Mouse (Mus musculus) right cerebral cortex, adult 2 months (tissue): ENCODE results near the gene Ccdc183.

Experiments used
- DNase-seq, 2 experiments: peaks; one replicate each; pipeline ENCODE4 v3.0.0; 2021 to 2022; ENCODE audit warnings: low spot score in 2 of 2

Gene Ccdc183

DNA sequence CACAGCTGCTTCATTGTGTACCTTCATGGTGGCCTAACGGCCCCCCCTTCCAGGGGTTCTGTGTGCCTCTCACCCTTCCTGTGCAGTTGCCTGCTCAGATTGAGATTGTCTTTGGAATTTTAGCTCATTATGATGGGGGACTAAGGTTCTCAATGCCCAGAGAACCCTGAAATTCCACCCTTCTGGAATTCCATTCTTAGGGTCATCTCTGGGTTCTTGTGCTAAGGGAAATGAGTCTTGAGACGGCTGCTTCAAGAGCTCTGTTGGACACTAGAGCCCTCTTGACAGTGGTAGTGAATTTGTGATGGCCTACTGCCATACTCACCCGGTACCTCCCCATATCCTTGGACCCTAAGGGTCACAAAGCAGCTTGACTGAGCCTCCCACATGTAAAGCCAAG lies at the start of gene Ccdc183:
Ccdc183 (minus strand) TSS at position 101 of the 400 bp plus-strand sequence.
- no peak for DNase-seq

GRCm38 (mm10) chr2:25666516-25666915 lies 49.0 kb upstream of the Ccdc183 start:
- DNase-seq, result no peak

DNA sequence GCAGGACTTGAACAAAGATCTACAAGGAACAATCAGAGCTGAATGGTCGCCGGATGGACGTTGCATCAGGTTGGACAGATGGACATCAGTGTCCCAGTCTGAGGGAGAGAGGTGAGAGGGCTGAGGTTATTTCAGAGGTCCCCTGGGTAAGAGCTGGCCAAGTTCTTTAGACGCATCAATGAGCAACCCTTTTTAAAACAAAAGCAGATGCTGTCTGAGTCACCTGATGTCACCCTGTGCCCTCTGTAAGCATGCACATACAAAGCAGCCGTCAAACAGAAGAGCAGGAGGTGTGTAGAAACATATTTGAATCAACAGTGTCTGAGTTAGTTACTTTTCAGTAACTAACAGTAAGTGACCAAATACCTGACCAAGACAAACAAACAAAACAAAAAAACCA lies 46.6 kb upstream of the Ccdc183 start:
- no peak for DNase-seq

GRCm38 (mm10) chr2:25663511-25663910 lies 46.0 kb upstream of the Ccdc183 start:
- peak; percentile 47 to 50 for DNase-seq

DNA sequence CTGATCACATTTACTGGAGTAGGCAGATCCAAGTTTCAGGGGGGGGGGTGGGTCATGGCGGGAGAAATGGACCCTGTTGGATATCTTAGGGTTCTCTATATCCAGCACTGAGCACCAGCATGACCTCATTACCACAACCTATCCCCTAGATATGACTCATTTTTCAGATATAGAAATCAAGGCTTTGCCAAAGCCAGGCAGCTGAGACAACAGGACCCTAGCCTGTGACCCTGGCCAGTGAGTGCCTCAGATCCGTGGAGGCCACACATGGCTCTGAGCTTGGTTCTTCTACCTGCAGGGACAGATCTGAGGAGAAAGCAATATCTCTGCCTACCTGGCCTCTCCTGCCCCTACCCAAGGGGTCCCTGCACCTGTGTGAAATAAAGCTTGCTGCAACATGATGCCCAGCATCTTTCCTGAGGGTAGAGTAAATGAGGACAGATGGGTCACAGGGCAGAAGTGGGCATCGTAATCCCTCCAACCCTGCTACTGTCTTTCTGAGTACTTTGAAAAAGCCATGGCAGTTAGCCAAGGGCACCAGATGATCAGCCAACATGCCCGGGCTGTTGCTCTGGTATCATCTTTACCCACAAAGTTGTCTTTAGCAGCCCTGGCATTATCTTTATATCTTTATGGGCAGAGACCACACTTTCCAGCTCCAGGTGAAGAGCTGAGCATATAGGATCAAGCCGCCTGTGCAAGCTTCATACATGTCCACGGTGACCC lies 43.9 kb upstream of the Ccdc183 start:
- DNase-seq, result no peak

DNA sequence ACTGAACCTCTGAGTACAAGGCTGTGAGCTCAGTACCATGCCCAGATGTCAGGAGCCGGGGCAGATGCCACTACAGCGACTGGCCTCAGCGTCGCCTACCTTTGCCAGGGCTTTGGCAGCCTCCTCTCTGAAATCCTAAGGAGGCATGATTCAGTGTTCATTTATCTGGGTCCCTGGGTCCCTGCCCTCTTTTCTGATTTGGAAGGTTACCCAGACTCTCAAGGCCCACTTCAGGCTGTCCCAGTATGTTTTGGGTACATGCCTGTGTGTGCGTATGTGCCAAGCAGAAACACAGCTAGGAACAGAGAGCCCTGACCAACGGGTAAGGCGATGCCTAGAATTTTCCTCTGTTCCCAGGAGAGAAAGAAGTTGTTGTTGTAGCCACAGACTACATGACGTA lies 42.8 kb upstream of the Ccdc183 start:
- DNase-seq, result no peak

DNA sequence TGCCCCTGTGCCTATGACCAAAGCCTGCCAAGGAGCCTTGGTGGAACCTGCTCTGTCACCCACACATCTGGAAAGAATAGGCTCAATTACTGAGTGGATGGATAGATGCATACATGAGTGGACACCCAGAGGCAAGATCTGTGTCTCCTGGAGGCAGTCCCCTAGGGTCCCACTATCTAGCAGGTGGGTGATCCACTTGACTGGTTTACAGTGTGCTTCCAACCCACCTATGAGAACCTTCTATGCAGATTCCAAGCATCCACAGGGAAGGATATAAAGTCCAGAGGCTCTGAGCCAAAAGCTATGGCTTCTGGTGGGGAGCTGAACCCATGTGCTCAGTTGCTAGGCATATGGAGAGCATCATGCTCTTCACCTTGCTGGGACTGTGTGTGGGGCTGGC lies 40.2 kb upstream of the Ccdc183 start, which contains the start of gene Lcn5:
Lcn5 (plus strand) TSS at position 301 of the 400 bp plus-strand sequence.
- no peak for DNase-seq

DNA sequence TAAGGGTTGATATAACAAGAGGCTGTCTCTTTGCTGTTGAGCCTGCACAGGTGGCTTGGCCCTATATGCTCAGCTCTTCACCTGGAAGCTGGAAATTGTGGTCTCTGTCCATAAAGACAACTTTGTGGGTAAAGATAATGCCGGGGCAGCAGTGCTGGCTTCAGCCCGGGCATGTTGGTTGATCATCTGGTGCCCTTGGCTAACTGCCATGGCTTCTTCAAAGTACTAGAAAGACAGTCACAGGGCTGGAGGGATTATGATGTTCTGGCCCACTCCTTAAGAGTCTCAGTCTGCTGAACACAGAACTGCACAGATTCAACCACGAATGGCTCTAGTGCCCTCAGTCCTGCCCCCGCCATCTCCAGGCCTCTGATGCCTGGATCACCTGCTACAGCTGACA lies 39.8 kb upstream of the Ccdc183 start:
- no peak for DNase-seq

GRCm38 (mm10) chr2:25656691-25657090 lies 39.2 kb upstream of the Ccdc183 start:
- DNase-seq, result peak in 1 of 2 experiments; percentile 8

GRCm38 (mm10) chr2:25654502-25654901 lies 37.0 kb upstream of the Ccdc183 start:
- no peak for DNase-seq

- no peak for DNase-seq
These were observed 35.4 kb upstream of the Ccdc183 start, which contains the start of gene Lcn8 for GRCm38 (mm10) chr2:25652902-25653301. Gene Lcn8 (plus strand): TSS chr2:25653120.

DNA sequence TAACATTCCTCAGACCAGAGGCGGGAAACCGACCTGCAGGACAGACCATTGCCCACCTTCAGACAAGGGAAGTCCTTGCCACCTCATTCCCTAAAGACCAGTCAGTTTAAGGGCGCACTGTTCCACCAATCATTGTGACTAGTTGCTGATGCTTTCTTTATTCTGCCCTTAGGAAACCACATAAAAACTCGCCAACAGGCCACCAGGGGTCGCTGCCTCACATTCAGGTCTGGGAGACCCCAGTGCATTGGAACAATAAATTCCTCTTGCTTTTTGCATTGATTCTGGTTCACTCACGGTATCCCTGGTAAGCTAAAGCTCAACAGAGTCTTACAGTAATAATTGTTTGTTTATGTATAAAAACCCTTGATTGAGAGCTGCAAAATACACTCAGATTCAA lies 22.4 kb upstream of the Ccdc183 start:
- peak; percentile 35 to 49 for DNase-seq

DNA sequence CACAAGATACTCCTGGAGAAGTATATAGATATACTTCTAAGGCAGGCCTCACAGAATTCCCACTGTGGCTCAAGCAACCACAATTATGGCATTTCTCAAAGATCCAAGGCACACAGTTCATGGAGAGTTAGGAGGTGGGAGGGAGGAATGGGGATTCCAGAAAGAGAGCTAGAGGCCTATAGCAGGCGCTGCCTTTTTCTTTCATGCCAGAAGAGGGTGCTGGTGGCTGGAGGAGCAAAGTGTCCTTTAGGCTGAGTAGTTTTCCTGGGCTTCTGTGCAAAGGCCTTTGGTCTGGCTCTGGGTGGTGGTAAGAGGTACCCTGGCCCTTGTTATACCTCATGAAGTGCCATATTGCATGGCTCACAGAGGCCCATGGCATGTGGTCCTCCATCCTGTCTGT lies 16.6 kb upstream of the Ccdc183 start:
- no peak for DNase-seq

- DNase-seq, result no peak
These were observed 16.1 kb upstream of the Ccdc183 start for GRCm38 (mm10) chr2:25633616-25634015.

- no peak for DNase-seq
These were observed 11.3 kb upstream of the Ccdc183 start for GRCm38 (mm10) chr2:25628738-25629137.

- DNase-seq, result no peak
These were observed 10.3 kb upstream of the Ccdc183 start, which contains the start of gene Fcna for GRCm38 (mm10) chr2:25627811-25628210. Gene Fcna (minus strand): TSS chr2:25628030.

GRCm38 (mm10) chr2:25625986-25626385 lies 8.5 kb upstream of the Ccdc183 start:
- no peak for DNase-seq

DNA sequence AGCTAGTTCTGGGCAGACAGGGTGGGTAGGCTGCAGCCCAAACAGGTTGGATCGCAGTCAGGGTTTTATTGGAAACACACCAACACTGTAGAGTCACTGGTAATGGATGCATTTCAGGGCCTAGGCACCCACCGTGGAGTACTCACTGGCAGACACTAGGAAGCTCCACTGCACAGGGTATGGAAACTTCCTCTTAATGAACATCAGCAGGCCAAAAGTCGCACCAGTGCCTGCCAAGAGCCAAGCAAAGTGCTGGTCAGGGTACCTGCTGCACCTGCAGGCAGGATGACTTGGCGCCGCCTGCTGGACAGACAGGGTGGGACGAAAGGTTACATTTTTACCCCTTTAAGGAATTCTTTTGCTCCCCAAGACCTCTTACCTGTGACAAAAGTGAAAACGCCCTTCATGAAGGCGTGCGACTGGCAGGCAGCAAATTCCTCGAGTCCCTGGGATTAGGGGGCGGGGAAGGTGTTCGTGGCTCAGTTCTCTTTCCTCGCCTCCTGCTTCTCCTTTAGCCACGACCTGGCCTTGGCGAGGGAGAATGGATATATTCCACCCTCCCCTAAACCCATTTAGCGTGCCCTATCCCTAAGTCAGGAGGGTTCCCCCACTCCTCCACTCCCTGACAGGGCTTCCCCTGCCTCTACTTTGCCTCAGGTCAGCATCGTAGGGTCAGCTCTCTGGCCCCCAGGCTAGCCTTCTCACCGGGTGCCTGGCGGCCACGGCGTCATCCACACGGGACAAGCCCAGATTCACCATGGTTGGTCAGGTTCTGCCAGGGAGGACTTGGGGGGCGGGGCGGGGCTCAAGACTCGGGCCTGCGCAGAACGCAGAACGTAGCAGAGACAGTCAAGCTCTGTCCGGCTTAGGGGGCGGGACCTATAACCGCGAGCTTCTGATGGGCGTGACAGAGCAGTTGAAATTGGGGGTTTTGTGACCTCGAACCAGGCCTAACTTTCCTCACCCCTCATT lies 4.0 kb upstream of the Ccdc183 start, which contains the start of gene Tmem141:
Tmem141 (minus strand) TSS at position 777 of the 972 bp plus-strand sequence.
- peak; percentile 87 to 89 for DNase-seq

DNA sequence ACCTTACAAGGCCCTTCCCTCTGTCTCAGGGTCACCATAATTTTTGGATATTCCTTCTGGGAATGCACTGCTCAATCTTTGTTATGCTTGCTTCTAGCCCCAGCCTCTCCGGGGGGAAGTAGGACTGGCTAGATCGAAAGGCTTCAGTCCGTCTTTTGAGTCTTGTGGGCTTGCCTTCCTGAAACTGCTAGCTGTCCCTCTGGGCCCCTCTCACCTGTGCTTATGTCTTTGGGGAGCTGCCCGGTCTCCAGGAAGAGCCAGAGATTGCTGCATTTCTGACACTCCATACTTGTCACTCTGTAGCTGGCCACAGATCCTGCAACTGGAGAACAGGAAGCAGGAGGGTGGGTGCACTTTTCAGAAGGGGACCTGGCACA lies 3.4 kb upstream of the Ccdc183 start:
- no peak for DNase-seq

- no peak for DNase-seq
These were observed 2.9 kb upstream of the Ccdc183 start for GRCm38 (mm10) chr2:25620386-25620785.

DNA sequence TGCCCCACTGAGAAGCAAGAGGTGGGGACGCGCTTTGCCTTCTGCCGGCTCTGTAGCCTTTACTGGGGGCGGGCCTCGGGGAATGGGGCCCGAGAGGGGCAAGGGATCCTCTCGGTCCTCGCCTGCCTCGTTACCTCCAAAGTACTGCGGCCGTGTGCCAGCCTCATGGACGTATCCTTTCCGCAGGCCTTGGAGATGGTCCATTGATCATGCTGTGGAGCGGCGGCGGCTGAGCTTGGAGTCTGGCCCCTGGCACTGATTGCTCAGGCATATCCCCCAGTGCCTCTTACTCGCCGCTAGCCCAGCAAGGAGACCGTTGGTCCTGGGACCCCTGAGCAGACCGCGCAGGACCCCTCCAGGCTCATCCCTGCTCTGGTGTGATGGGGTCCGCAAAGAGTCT lies 1.1 kb downstream of the Ccdc183 start:
- DNase-seq, result no peak

GRCm38 (mm10) chr2:25608671-25609070 lies 8.8 kb downstream of the Ccdc183 start:
- no peak for DNase-seq
